Comparison of ENCODE assay signal across 22 mouse cellular contexts in the genomic region with DNA sequence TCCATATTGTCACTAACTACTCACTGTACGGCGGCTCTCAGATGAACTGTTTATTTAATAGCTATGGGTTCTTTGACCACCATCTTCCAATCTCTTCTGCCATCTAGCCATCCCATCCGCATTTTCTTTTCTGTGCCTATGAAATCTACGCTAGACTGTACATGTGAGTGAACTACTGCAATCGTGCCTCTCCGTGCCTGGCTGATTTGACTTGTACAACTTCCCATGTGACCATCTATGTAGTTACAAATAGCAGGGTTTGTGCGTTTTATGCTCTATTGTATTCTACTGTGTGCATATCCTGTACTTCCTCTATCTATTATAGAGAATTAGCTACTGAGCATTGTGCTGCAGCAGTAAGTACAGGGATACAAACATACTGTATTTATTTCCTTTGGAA. TPM values are rescaled to one million over a fixed set of nuclear protein-coding genes. Genes with fewer than 3 reads are reported as not detected.
"Had no signal": no experiment of that assay in that cellular context is flagged by ENCODE, and none has a peak within 500 bp of the region (broad histone marks: within the 10 kb centered on the region; RNA-seq: fewer than 3 reads in every experiment).

No protein-coding gene starts in this region.

- H3K9me3 ChIP-seq: neural tube, embryonic 13.5 days; neural tube, embryonic 15.5 days had no signal

- H3K27me3 ChIP-seq: midbrain, embryonic 12.5 days; neural tube, embryonic 13.5 days; neural tube, embryonic 15.5 days had no signal

- H3K27ac ChIP-seq: midbrain, embryonic 10.5 days; midbrain, embryonic 12.5 days; neural tube, embryonic 13.5 days had no signal

- H3K4me3 ChIP-seq: midbrain, embryonic 10.5 days; midbrain, embryonic 12.5 days; myocyte; neural tube, embryonic 13.5 days; neural tube, embryonic 15.5 days had no signal

- ATAC-seq: midbrain, embryonic 16.5 days had no signal

- H3K4me2 ChIP-seq: lung, embryonic 14.5 days; midbrain, embryonic 12.5 days; neural tube, embryonic 13.5 days; neural tube, embryonic 15.5 days had no signal

- H3K36me3 ChIP-seq: midbrain, embryonic 10.5 days; neural tube, embryonic 15.5 days had no signal

- H3K9ac ChIP-seq: lung, embryonic 14.5 days; midbrain, embryonic 12.5 days; neural tube, embryonic 13.5 days; neural tube, embryonic 15.5 days had no signal

- DNase-seq: lung, adult 18-20 months; lung, embryonic 14.5 days; lung, postnatal 4 days; midbrain, embryonic 14.5 days; right cerebral cortex, postnatal 14 days; thymus, adult 18-20 months; thymus, postnatal 14 days; thymus, postnatal 36 days had no signal

RNA-seq across cellular contexts. Expression of a gene that starts 47.1 kb away (rescaled TPM):
- total RNA-seq: megakaryocyte, adult 5-6 weeks; megakaryocyte-erythroid progenitor cell, adult 5-6 weeks had no signal
- polyA plus RNA-seq: liver, embryonic 16.5 days; lung, embryonic 14.5 days; lung, embryonic 16.5 days; midbrain, embryonic 12.5 days; myocyte; neural tube, embryonic 11.5 days; neural tube, embryonic 13.5 days; neural tube, embryonic 15.5 days; stomach, embryonic 14.5 days; stomach, embryonic 16.5 days; thymus, postnatal 0 days had no signal
